Mouse (Mus musculus) C2C12 (cell line): ENCODE data around the gene Dnah6.

Experiments
- CEBPB ChIP-seq: IDR thresholded peaks from one replicate; pipeline ENCODE4 v1.6.1; 2011; ENCODE audit warnings: low read depth, mild to moderate bottlenecking, control low read depth, moderate library complexity
- CTCF ChIP-seq: IDR thresholded peaks from one replicate; pipeline ENCODE4 v1.5.1; 2011; ENCODE audit not compliant: control insufficient read depth, insufficient read depth, insufficient read length
- MAX ChIP-seq: IDR thresholded peaks from one replicate; pipeline ENCODE4 v1.6.1; 2011; ENCODE audit warnings: mild to moderate bottlenecking, control low read depth
- MYOD1 ChIP-seq: IDR thresholded peaks from one replicate; pipeline ENCODE4 v1.6.1; 2011; ENCODE audit warnings: low read depth; ENCODE audit not compliant: control insufficient read depth, insufficient read length
- MYOG ChIP-seq: IDR thresholded peaks from one replicate; pipeline ENCODE4 v1.6.1; 2011; ENCODE audit not compliant: control insufficient read depth, insufficient read length; ENCODE audit errors: extremely low read depth
- USF1 ChIP-seq: IDR thresholded peaks from one replicate; pipeline ENCODE4 v1.6.1; 2011; ENCODE audit warnings: low read depth, mild to moderate bottlenecking, control low read depth, moderate library complexity

- no peak for TF ChIP-seq USF1
- no peak for TF ChIP-seq CTCF
- TF ChIP-seq MAX, result no peak
- TF ChIP-seq MYOD1, result no peak
- no peak for TF ChIP-seq MYOG
- no peak for TF ChIP-seq CEBPB
These were observed 149.2 kb downstream of the Dnah6 start for GRCm38 (mm10) chr6:73072093-73072786.
